Mouse (Mus musculus): Measurements from ENCODE around the gene Pnlip.

Pnlip gene

GRCm38 (mm10) chr19:58726551-58726950, 74.3 kb downstream of the Pnlip start:
- DNase-seq (ENCODE audit: low spot score): no peak

GRCm38 (mm10) chr19:58727756-58728155, 75.5 kb downstream of the Pnlip start:
- no peak for DNase-seq (ENCODE audit: low spot score)

- no peak for DNase-seq (ENCODE audit: low spot score)
Observed at GRCm38 (mm10) chr19:58728445-58729031, 76.2 kb downstream of the Pnlip start, which contains the start of gene Pnliprp1. Pnliprp1 (plus strand) TSS chr19:58728887.

All from urinary bladder, postnatal 25 days (tissue).